Mouse (Mus musculus) cortical plate, adult 2 months (tissue): ENCODE data around the gene Olfr56. TPM values are rescaled to one million over a fixed set of nuclear protein-coding genes. Genes with fewer than 3 reads are reported as not detected.

ENCODE experiments used
- H3K27ac ChIP-seq: fragments of 200-500 bp; 2 replicates; pipeline ENCODE4 v1.5.1; 2012; ENCODE audit warnings: low read length, control low read depth, inconsistent platforms; ENCODE audit not compliant: insufficient read depth
- H3K4me1 ChIP-seq: fragments of 200-500 bp; 2 replicates; pipeline ENCODE4 v1.6.1; 2011; ENCODE audit warnings: low read length; ENCODE audit not compliant: control insufficient read depth, insufficient read depth
- H3K4me3 ChIP-seq: fragments of 200-500 bp; 2 replicates; pipeline ENCODE4 v1.5.1; 2011; ENCODE audit warnings: mild to moderate bottlenecking, low read length, control low read depth; ENCODE audit not compliant: insufficient read depth
- CTCF ChIP-seq: fragments of 200-500 bp; IDR thresholded peaks from 2 replicates; pipeline ENCODE4 v1.5.1; 2011; ENCODE audit warnings: mild to moderate bottlenecking, control low read depth, low read length; ENCODE audit not compliant: insufficient read depth; ENCODE audit errors: extremely low read depth
- POLR2A ChIP-seq: fragments of 200-500 bp; IDR thresholded peaks from 2 replicates; pipeline ENCODE4 v1.6.1; 2011; ENCODE audit warnings: mild to moderate bottlenecking, low read length, control low read depth; ENCODE audit not compliant: insufficient read depth; ENCODE audit errors: extremely low read depth
- polyA plus RNA-seq: library from polyadenylated mRNA; depleted of rRNA; stranded (reverse); fragments of >200 nt; gene quantifications from 2 replicates; pipeline ENCODE4 v1.2.3, GENCODE M21; 2012

Gene Olfr56
- polyA plus RNA-seq, 1 experiment = 0.10 TPM

- H3K4me1 ChIP-seq = no peaks in the 10 kb centered on the region; the same call in 1 of the 2 replicates
- TF ChIP-seq CTCF (no peak), POLR2A (no peak)
- H3K4me3 ChIP-seq = no peak overlapping the region
- no peak overlapping the region for H3K27ac ChIP-seq
Observed at GRCm38 (mm10) chr11:49087830-49088616, 109.3 kb downstream of the Olfr56 start.

DNA sequence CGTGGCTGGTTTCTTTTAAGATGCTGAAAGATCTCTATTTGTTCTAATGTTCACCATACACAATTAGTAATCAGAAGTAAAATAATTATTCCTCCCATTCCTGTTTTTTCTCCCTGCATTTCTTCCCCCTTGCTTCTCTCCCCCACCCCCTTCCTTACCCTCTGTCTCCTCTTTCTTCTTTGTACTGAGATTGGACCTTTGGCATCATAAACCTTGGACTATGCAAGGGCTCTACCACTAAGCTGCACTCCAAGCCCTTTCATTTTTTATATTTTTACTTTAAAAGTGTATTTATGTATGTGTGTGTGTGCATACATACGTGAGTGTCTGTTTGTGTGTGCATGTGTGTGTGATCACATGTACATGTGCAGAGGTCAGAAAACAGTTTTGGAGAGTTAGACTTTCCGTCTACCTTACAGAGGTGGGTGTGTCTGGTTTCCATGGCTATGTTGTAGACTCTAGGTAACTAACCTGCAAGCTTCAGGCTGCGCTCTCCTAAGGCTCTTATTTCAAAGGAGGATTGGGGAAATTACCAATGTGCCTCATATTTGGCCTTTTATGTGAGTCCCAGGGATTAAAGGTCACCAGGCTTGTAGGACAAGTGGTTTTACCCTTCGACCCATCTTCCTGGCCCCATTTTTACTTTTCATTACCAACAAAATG lies 110.4 kb downstream of the Olfr56 start:
- TF ChIP-seq POLR2A (no peak), CTCF (no peak)
- Histone ChIP-seq H3K4me1 (no peaks in the 10 kb centered on the region; the same call in 1 of the 2 replicates), H3K27ac (no peak overlapping the region), H3K4me3 (no peak overlapping the region)

DNA sequence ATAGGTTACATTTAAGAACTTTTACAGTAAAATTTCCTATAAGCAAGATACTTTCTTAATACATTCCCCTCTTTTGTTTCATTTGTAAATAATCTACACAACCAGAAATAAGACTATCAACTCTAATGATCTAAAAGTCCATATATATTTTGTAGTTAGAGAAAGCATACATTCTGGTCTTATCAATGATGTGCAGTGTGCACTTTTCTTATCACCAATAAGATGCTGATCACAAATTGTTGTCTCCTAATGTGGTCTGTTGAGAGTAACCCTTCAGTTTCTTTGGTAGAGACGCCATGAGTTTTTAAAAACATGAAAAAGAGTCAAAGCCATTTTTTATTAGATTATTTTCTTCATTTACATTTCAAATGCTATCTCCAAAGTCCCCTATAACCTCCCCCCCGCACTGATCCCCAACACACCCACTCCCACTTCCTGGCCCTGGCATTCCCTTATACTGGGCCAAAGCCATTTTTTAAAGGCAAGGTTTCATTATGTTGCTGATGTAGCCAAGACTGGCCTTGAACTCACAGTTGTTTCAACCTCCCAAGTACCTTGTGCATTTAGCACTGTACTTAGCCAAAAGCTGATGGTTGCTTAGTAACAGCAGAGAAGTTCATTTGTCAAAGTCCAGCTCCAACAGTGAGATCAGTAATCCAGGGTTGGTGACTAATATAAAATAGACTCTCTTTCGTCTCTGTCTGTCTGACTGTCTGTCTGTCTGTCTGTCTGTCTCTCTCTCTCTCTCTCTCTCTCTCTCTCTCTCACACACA lies 111.2 kb downstream of the Olfr56 start:
- Histone ChIP-seq H3K4me1 (no peaks in the 10 kb centered on the region), H3K4me3 (no peak overlapping the region), H3K27ac (no peak overlapping the region)
- no peak for TF ChIP-seq POLR2A
- no peak for TF ChIP-seq CTCF

- TF ChIP-seq CTCF (no peak), POLR2A (no peak)
- no peak overlapping the region for H3K4me3 ChIP-seq
- H3K4me1 ChIP-seq = no peaks in the 10 kb centered on the region
- H3K27ac ChIP-seq = no peak overlapping the region
Observed at GRCm38 (mm10) chr11:49090551-49090950, 111.9 kb downstream of the Olfr56 start.

DNA sequence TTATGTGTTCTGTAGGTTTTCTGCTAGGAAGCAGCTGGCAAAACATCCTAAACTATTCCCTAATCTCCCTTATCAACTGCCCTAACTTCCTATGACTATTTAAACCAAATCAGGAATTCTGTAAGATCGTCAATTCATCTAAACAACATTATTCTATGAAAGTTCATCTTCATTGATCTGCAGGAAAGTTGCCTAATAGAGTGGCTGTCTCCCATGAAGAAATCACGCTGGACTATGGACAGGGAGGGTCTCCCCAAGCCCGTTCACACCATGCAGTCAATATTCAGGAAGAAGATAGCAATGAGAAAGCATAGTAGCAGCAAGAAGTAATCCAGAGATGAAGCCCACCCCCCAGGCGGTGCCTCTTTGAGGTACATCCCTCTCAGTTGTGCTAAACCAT lies 112.5 kb downstream of the Olfr56 start:
- Histone ChIP-seq H3K4me3 (no peak overlapping the region), H3K27ac (no peak overlapping the region; the same call in 1 of the 2 replicates), H3K4me1 (no peaks in the 10 kb centered on the region)
- TF ChIP-seq POLR2A (no peak), CTCF (no peak)

- H3K4me3 ChIP-seq = no peak overlapping the region
- no peaks in the 10 kb centered on the region for H3K4me1 ChIP-seq
- H3K27ac ChIP-seq = no peak overlapping the region
- TF ChIP-seq CTCF (no peak), POLR2A (no peak)
Observed at GRCm38 (mm10) chr11:49092053-49092586, 113.4 kb downstream of the Olfr56 start.

DNA sequence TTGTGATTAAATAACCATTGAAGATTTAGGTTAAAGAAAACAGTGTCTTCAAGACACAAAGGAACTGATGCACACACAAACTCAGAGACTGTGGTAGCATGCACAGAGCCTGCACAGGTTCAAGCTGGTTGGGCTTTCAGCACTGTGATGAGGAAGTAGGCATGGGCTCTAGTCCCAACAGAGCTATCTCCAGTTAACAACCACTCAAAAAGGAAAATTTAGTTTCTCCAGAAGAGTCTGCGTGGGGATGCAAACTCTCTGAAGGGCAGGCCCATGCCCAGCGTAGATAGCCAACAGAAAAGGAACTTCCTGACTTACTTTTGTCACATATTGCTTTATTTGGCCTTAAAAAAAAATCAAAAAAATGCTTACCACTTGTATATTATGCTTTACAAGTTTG lies 114.1 kb downstream of the Olfr56 start:
- Histone ChIP-seq H3K27ac (no peak overlapping the region), H3K4me1 (no peaks in the 10 kb centered on the region), H3K4me3 (no peak overlapping the region)
- TF ChIP-seq POLR2A (no peak), CTCF (no peak)

DNA sequence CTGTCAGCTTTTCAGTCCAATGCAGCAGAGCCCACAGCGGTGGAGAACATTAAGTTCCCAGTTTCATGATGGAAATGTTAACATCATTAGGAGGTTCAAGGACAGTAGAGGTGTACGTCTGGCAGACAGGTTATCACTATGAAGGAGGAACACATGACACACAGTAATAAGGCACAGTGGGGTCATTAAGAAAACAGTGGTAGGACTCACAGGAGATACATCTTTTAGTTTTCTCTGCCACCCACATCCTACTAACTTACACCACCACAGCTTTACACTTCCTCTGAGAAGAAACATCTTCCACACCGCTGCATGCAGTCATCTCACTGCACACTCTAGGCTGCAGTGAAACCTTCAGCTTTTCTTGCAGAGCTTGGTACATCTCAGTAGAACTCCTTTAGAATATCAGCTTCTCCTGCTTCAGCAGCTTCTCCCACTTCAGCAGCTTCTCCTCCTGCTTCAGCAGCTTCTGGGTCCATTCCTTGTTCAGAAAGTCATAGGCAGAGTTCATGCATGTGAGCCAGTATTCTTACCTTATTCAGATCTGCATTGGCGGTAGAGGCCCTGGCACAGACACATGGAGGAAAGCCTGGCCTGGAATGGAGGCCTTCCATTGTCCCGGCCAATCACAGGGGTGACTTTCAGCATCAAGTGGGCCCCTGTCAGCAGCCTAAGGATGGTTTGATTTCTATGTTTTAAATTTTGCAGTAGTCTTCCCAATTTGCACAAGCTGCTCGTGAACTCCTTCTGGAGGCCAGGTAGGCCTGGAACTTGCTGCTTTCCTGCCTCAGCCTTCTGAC lies 115.4 kb downstream of the Olfr56 start:
- no peaks in the 10 kb centered on the region for H3K4me1 ChIP-seq
- H3K4me3 ChIP-seq = no peak overlapping the region
- H3K27ac ChIP-seq = no peak overlapping the region
- TF ChIP-seq CTCF (no peak), POLR2A (no peak)
